Mouse (Mus musculus) midbrain, embryonic 12.5 days (tissue): ENCODE results near the gene Atg4c. TPM values are rescaled to one million over a fixed set of nuclear protein-coding genes. Genes with fewer than 3 reads are reported as not detected.

Experiments
- ATAC-seq: fragments of 200-750 bp; cut with Nextera tagmentation; 2 replicates; pipeline ENCODE4 v1.8.0; 2017; ENCODE audit warnings: low read depth, moderate TSS enrichment, moderate library complexity; ENCODE audit not compliant: low FRiP score
- H3K27ac ChIP-seq: fragments of 300-500 bp; sonication (generic); replicated peaks from 2 replicates; pipeline ENCODE4 v1.5.1; 2016; ENCODE audit warnings: mild to moderate bottlenecking
- H3K27me3 ChIP-seq: fragments of 300-500 bp; sonication (generic); 2 replicates; pipeline ENCODE4 v1.6.1; 2016; ENCODE audit warnings: mild to moderate bottlenecking
- H3K36me3 ChIP-seq: fragments of 300-500 bp; sonication (generic); 2 replicates; pipeline ENCODE4 v1.6.1; 2016
- H3K4me1 ChIP-seq: fragments of 300-500 bp; sonication (generic); 2 replicates; pipeline ENCODE4 v1.6.1; 2016
- H3K4me2 ChIP-seq: fragments of 300-500 bp; sonication (generic); replicated peaks from 2 replicates; pipeline ENCODE4 v1.6.1; 2016; ENCODE audit warnings: mild to moderate bottlenecking, moderate library complexity
- H3K4me3 ChIP-seq: fragments of 300-500 bp; sonication (generic); 2 replicates; pipeline ENCODE4 v1.5.1; 2016; ENCODE audit warnings: mild to moderate bottlenecking
- H3K9ac ChIP-seq: fragments of 300-500 bp; sonication (generic); replicated peaks from 2 replicates; pipeline ENCODE4 v1.6.1; 2016; ENCODE audit warnings: mild to moderate bottlenecking, moderate library complexity
- H3K9me3 ChIP-seq: fragments of 300-500 bp; sonication (generic); 2 replicates; pipeline ENCODE4 v1.6.1; 2016; ENCODE audit warnings: mild to moderate bottlenecking
- WGBS: fragments of 180-500 bp; shearing (Covaris S2); methylation state at CpG from one replicate; pipeline ENCODE4 v1.1.7; 2016; 5-methylcytosine and 5-hydroxymethylcytosine counted together
- polyA plus RNA-seq: library from polyadenylated mRNA; unstranded; fragments of >200 nt; fragmentation: Nextera tagmentation; extraction: Ambion mirVana; gene quantifications from 2 replicates; pipeline ENCODE4 v1.2.1, GENCODE M21; 2016

Gene Atg4c
- polyA plus RNA-seq, 1 experiment from 2014 or later = 15.9 TPM

DNA sequence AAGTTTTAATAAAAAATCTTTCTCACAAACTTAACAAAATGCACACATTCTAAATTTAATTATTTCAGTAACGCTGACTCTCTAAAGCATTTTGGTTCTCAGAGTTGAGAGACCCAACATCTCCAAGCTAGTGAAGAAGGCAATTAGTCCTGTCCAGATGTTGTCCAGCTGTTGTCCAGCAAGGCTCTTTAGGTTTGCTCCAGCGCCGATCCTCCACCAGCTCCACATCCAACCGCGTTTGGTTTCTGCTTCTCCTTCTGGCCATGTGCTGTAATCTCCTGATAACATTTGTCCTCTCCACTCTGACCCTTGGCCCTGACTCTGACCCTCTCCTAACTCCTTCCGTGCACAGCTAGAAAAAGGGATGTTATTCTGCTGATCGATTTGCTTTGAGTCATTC lies 16.9 kb upstream of the Atg4c start:
- Histone ChIP-seq H3K27ac (no peak overlapping the region), H3K36me3 (no peaks in the 10 kb centered on the region), H3K4me1 (peaks cover 6% of the 10 kb centered on the region; the same call in 1 of the 2 replicates), H3K9me3 (no peaks in the 10 kb centered on the region), H3K9ac (no peak overlapping the region), H3K4me2 (no peak overlapping the region), H3K27me3 (no peaks in the 10 kb centered on the region), H3K4me3 (no peak overlapping the region)
- ATAC-seq = no peak
- 83% methylated on average over 7 of the region's 7 CpGs for WGBS

DNA sequence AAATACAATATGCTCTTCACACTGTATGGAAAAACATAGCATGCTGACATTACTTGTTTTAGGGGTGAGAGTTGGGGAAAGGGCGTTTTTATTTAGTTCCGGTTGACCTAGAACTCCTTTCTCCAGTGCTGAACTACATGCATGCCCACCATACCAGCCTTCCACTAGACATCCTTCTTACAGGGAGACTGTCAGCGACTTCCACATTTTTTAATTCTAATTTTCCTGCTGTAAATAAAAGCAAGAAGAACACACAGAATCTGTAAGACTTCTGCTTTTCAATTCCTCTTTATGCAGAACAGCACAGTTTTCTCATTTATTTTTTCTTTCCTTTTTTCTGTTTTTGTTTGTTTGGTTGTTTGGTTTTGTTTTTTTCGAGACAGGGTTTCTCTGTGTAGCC lies 16.5 kb upstream of the Atg4c start:
- no peak overlapping the region for H3K9ac ChIP-seq
- no peaks in the 10 kb centered on the region for H3K27me3 ChIP-seq
- ATAC-seq = no peak
- no peaks in the 10 kb centered on the region for H3K9me3 ChIP-seq
- peaks cover 6% of the 10 kb centered on the region; the same call in 1 of the 2 replicates for H3K4me1 ChIP-seq
- H3K4me3 ChIP-seq = no peak overlapping the region
- no peak overlapping the region for H3K4me2 ChIP-seq
- H3K27ac ChIP-seq = no peak overlapping the region
- no peaks in the 10 kb centered on the region for H3K36me3 ChIP-seq
- WGBS = 87% methylated on average over 4 of the region's 4 CpGs

DNA sequence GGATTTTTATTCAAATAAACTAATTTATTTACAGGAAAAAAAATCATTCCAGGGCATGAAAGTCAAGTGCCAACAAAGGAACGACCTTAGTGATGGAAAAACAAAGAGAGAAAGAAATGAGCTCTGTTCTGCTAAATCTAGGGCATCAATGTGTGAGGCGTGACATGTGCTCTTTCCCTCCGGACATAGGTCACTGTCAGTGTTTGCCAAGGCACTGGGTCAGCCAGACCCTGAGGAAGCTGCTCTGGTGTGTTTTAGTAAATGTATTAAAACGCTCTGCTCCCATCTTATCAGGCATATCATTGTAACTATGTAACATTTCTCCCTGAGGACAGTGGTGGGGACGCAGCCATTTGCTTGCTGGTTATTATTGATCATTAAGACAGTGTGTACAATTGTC lies 14.9 kb upstream of the Atg4c start:
- Histone ChIP-seq H3K4me2 (no peak overlapping the region), H3K27ac (no peak overlapping the region), H3K9ac (no peak overlapping the region), H3K27me3 (no peaks in the 10 kb centered on the region), H3K36me3 (no peaks in the 10 kb centered on the region), H3K4me3 (no peak overlapping the region), H3K4me1 (peaks cover 6% of the 10 kb centered on the region; the same call in 1 of the 2 replicates), H3K9me3 (no peaks in the 10 kb centered on the region)
- ATAC-seq = no peak
- WGBS = 74% methylated on average over 5 of the region's 5 CpGs

DNA sequence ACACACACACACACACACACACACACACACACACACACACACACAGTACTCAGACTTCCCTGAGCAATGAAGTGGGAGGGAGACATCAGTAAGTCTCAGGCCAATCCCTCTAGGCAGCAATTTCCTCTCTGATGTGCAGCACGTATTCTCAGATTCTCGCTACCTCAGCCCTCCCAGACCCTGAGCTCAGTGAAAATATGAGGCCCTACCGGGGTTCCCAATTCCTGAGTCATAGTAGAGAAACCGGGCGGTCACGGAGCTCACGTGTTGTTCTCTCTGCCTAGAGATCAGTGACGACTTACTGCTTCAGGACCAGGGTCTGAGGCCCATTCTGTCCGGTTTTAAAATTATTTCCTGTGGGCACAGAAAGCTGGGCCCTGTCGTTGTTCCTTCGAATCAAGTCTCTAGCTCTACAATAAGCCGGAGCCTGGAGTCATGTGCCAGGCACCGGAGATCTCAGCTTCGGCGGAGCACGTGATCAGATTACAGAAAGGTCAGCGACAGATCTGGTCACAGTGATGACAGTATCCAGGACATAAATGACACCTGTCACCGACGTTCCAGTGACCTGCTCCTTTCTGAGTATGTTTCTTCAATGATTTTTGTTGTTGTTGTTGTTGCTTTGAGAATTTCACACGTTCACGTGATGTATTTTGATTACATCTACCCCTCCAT lies 14.2 kb upstream of the Atg4c start:
- Histone ChIP-seq H3K4me1 (peaks cover 6% of the 10 kb centered on the region; the same call in 1 of the 2 replicates), H3K9ac (0 out of 2 replicates have a peak overlapping the region, but pooled peaks have one; percentile 11), H3K9me3 (no peaks in the 10 kb centered on the region), H3K4me2 (no peak overlapping the region), H3K27ac (no peak overlapping the region), H3K4me3 (no peak overlapping the region), H3K36me3 (no peaks in the 10 kb centered on the region), H3K27me3 (no peaks in the 10 kb centered on the region)
- 64% methylated on average over 21 of the region's 21 CpGs for WGBS
- no peak for ATAC-seq

DNA sequence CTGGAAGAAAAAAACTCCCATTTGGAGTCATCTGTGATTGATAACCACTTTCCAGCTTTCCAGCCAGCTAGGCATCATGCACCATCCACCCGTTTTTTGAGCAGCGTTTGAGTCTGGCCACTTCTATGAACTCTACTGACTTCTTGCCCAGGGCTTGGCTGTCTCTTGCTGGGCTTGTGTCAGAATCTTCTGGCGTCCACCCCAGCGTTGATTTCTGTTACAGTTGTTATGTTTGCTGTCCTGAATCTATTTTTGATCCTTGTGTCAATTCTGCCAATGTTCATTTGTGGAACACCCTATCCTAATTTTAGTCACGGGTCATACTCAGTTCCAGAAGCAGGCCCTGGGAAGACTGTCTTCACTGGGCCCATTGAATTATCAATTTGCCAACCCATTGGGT lies 12.8 kb upstream of the Atg4c start:
- Histone ChIP-seq H3K4me3 (no peak overlapping the region), H3K9ac (no peak overlapping the region), H3K27ac (no peak overlapping the region), H3K4me2 (no peak overlapping the region), H3K27me3 (no peaks in the 10 kb centered on the region), H3K9me3 (no peaks in the 10 kb centered on the region), H3K4me1 (peaks cover 6% of the 10 kb centered on the region; the same call in 1 of the 2 replicates), H3K36me3 (no peaks in the 10 kb centered on the region)
- ATAC-seq = no peak
- 84% methylated on average over 5 of the region's 5 CpGs for whole genome bisulfite sequencing

DNA sequence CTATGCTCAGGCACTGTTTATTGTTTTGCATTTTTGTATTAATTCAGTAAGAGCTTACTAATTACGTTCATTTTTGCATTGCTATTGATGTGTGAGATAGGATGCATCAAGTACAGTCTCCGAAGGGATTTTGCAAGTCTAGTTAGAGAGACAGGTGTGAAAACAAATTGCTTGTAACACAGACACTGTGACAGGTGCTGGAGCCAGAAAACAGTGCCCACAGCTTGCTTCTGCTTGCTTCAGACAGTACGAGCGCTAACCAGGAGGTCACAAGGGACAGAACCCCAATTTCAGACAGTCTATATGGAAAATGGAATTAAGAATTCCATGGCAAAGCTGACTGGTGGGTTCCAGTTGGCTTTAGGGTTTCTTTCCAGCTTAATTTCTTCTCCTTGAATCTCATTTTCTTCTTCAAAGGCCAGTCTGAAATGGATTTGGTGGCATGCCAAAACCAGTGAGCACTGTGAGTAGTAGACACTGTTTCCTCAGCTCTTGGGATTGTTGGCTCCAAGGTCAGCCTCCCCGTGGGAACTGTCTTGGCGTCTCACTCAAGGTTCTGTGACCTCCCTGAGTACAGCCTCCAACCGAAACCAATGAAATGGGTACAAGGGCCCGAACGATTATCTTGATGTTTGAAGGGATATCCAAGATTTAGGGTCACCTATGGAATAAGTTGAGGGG lies 11.9 kb upstream of the Atg4c start:
- no peaks in the 10 kb centered on the region for H3K36me3 ChIP-seq
- no peak overlapping the region for H3K4me3 ChIP-seq
- H3K9me3 ChIP-seq = no peaks in the 10 kb centered on the region
- ATAC-seq = no peak
- no peak overlapping the region for H3K4me2 ChIP-seq
- no peaks in the 10 kb centered on the region for H3K27me3 ChIP-seq
- H3K4me1 ChIP-seq = peaks cover 6% of the 10 kb centered on the region; the same call in 1 of the 2 replicates
- no peak overlapping the region for H3K9ac ChIP-seq
- no peak overlapping the region for H3K27ac ChIP-seq
- WGBS = 79% methylated on average over 9 of the region's 9 CpGs

DNA sequence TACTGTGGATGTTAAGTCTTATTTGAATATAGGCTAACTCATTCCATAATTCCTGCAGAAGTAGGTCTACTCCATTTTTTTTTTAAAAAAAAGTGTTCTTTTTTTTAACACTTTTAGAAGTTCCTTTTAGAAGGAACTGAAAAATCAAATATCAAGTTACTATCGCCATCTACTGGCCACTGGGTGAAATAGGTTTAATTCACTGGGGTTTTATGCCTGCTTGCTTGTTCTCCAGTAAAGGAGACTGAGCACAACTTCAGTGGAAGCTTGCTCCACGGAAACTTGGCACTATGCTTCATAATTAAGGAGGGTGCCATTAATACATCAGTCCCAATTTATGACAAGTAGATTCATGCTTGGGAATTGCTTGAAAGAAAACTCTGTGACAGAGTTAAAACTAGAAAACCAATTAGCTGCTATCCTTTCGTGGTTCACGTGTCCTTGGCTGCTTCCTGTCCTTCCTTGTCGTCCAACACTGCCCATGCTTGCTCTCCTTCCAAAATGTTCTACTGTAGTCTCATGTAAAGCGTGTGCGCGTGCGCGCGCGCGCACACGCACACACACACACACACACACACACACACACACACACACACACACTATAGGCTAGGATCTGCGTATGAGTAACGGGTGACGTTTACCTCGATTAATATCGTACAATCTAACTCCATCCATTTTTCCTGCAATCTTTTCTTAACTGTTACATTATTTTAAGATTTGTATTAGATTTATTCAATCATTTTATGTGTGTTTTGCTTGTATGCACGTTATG lies 10.9 kb upstream of the Atg4c start:
- no peak overlapping the region for H3K4me3 ChIP-seq
- no peak overlapping the region for H3K27ac ChIP-seq
- H3K4me2 ChIP-seq = no peak overlapping the region
- no peaks in the 10 kb centered on the region for H3K27me3 ChIP-seq
- H3K4me1 ChIP-seq = peaks cover 6% of the 10 kb centered on the region; the same call in 1 of the 2 replicates
- H3K9me3 ChIP-seq = no peaks in the 10 kb centered on the region
- no peak overlapping the region for H3K9ac ChIP-seq
- H3K36me3 ChIP-seq = no peaks in the 10 kb centered on the region
- WGBS = 79% methylated on average over 20 of the region's 20 CpGs
- ATAC-seq = no peak

DNA sequence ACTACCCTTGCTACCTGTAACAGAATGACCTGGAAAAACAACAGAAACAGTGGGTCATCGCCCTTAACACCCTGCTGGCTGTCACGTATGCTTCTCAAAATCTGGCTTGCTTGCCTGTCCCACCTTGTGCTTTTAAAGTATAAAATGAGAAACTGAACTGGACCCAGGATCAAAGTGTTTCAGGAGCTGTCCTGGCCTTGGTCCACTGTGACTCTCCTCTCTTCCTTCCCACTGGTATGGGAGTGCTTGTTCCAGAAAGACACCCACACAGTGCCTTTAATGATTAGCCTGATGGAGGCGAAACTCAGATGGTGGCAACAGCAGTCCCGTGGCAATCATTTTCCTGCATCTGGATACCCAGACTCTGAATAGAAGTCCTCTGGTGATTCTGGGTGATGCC lies 9.1 kb upstream of the Atg4c start:
- Histone ChIP-seq H3K4me3 (no peak overlapping the region), H3K27ac (no peak overlapping the region), H3K4me2 (no peak overlapping the region), H3K9ac (no peak overlapping the region), H3K9me3 (no peaks in the 10 kb centered on the region), H3K4me1 (peaks cover 4% of the 10 kb centered on the region; the same call in 1 of the 2 replicates), H3K27me3 (no peaks in the 10 kb centered on the region), H3K36me3 (no peaks in the 10 kb centered on the region)
- WGBS = 83% methylated on average over 4 of the region's 4 CpGs
- no peak for ATAC-seq

DNA sequence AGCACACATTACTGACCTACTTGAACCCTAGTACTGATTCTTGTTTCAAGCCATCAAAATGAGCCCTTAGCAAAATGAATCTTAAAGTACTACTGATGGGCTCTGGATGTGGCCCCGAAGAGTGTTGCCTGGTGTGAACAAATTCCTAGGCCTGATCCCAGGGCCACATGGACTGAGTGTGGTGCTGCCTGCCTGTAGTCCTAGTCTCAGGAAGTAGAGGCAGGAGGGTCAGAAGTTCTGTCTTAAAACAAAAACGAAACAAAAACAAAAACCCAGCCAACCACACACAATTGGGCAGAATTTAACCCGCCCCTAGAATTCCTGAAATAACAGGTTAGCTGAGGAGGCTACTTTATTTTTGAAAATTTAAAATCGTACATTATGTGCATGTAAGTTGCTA lies 8.4 kb upstream of the Atg4c start:
- no peaks in the 10 kb centered on the region for H3K36me3 ChIP-seq
- no peak overlapping the region for H3K4me2 ChIP-seq
- no peak for ATAC-seq
- no peak overlapping the region for H3K9ac ChIP-seq
- H3K4me1 ChIP-seq = no peaks in the 10 kb centered on the region
- 87% methylated on average over 4 of the region's 4 CpGs for WGBS
- no peak overlapping the region for H3K4me3 ChIP-seq
- no peaks in the 10 kb centered on the region for H3K27me3 ChIP-seq
- no peaks in the 10 kb centered on the region for H3K9me3 ChIP-seq
- H3K27ac ChIP-seq = no peak overlapping the region

DNA sequence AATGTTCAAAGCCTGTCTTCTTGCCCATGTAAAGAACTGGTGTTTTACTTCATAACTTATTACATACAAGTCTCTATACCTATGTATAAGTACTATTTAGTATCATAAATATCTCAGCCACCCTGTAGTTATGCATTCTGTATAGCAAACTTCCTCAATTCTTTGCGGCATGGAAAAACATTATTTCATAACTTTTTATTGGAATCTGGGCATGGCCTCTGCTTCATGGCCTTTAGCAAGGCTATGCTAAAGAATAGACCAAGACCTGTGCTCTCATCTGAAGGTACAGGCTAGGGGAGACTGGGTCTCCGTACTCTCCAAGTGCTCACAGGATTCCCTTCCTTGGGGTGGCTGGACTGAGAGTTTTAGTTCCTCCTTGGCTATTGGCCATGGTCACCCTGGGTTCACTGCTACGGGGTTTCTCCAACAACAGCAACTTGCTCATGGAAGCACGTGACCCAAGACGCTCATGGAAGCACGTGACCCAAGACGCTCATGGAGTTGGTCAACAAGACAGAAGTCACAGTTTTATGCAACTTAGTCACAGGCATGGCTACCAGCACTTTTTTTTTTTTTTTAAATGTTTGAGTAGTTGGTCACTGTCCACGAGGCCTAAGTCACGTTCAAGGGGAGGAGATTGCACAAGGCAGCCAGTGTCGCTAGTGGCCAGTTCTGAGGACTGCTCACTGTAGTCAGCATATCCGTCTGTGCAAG lies 7.2 kb upstream of the Atg4c start:
- H3K4me3 ChIP-seq = no peak overlapping the region
- no peaks in the 10 kb centered on the region for H3K4me1 ChIP-seq
- no peaks in the 10 kb centered on the region for H3K36me3 ChIP-seq
- no peak overlapping the region for H3K27ac ChIP-seq
- H3K27me3 ChIP-seq = no peaks in the 10 kb centered on the region
- WGBS = 93% methylated on average over 11 of the region's 11 CpGs
- no peak overlapping the region for H3K9ac ChIP-seq
- H3K4me2 ChIP-seq = no peak overlapping the region
- no peaks in the 10 kb centered on the region for H3K9me3 ChIP-seq
- ATAC-seq = no peak

DNA sequence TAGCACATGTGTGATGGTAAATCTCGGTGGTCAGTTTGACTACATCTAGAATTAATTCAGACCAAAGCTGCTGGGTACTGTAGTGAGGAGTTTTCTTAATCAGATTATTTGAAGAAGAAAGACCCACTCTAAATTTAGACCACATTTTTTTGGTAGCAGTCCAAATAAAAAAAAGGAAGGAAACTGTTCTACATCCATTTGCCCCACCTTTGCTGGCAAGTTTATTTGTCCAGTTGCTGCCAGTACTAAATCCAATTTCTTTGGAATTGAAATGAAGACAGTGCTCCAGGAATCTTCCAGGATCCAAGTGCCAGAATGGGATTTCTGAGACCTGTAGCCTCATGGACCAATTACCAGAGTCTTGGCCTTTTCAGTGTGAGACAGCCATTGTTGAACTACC lies 1.1 kb upstream of the Atg4c start:
- H3K4me3 ChIP-seq = no peak overlapping the region
- no peak overlapping the region for H3K4me2 ChIP-seq
- no peaks in the 10 kb centered on the region for H3K36me3 ChIP-seq
- no peaks in the 10 kb centered on the region for H3K27me3 ChIP-seq
- no peak overlapping the region for H3K9ac ChIP-seq
- no peak overlapping the region for H3K27ac ChIP-seq
- WGBS = 84% methylated on average over 1 of the region's 1 CpGs
- H3K9me3 ChIP-seq = no peaks in the 10 kb centered on the region
- peaks cover 3% of the 10 kb centered on the region; the same call in 1 of the 2 replicates for H3K4me1 ChIP-seq
- ATAC-seq = no peak
